Mouse (Mus musculus): ENCODE data around the gene Plekhg4.

The Plekhg4 gene

GRCm38 (mm10) chr8:105349096-105349771 is 23.8 kb upstream of the Plekhg4 start:
- no peak for DNase-seq (ENCODE audit: low spot score in 2 of 2)

- DNase-seq (ENCODE audit: low spot score in 2 of 2), result no peak
Observed at GRCm38 (mm10) chr8:105350186-105350585, 22.9 kb upstream of the Plekhg4 start.

GRCm38 (mm10) chr8:105353583-105354135 is 19.4 kb upstream of the Plekhg4 start:
- DNase-seq (ENCODE audit: low spot score in 2 of 2), result no peak

GRCm38 (mm10) chr8:105354549-105354948 is 18.5 kb upstream of the Plekhg4 start:
- no peak for DNase-seq (ENCODE audit: low spot score in 2 of 2)

- DNase-seq (ENCODE audit: low spot score in 2 of 2), result no peak
Observed at GRCm38 (mm10) chr8:105355179-105356024, 17.7 kb upstream of the Plekhg4 start.

- no peak for DNase-seq (ENCODE audit: low spot score in 2 of 2)
Observed at GRCm38 (mm10) chr8:105356681-105357080, 16.4 kb upstream of the Plekhg4 start.

GRCm38 (mm10) chr8:105359208-105359607 is 13.9 kb upstream of the Plekhg4 start:
- DNase-seq (ENCODE audit: low spot score in 2 of 2), result no peak

- DNase-seq (ENCODE audit: low spot score in 2 of 2), result no peak
Observed at GRCm38 (mm10) chr8:105359646-105360045, 13.4 kb upstream of the Plekhg4 start.

GRCm38 (mm10) chr8:105361751-105362702 is 11.0 kb upstream of the Plekhg4 start:
- DNase-seq (ENCODE audit: low spot score in 2 of 2), result no peak

- DNase-seq (ENCODE audit: low spot score in 2 of 2), result no peak
Observed at GRCm38 (mm10) chr8:105367107-105367506, 6.0 kb upstream of the Plekhg4 start.

- no peak for DNase-seq (ENCODE audit: low spot score in 2 of 2)
Observed at GRCm38 (mm10) chr8:105372473-105372872, 601 bp upstream of the Plekhg4 start.

GRCm38 (mm10) chr8:105374513-105374966 is 1.5 kb downstream of the Plekhg4 start:
- no peak for DNase-seq (ENCODE audit: low spot score in 2 of 2)

- no peak for DNase-seq (ENCODE audit: low spot score in 2 of 2)
Observed at GRCm38 (mm10) chr8:105378673-105379072, 5.6 kb downstream of the Plekhg4 start.

- DNase-seq (ENCODE audit: low spot score in 2 of 2), result no peak
Observed at GRCm38 (mm10) chr8:105380308-105380707, 7.2 kb downstream of the Plekhg4 start.

GRCm38 (mm10) chr8:105384070-105384469 is 11.0 kb downstream of the Plekhg4 start:
- no peak for DNase-seq (ENCODE audit: low spot score in 2 of 2)

- DNase-seq (ENCODE audit: low spot score in 2 of 2), result no peak
Observed at GRCm38 (mm10) chr8:105387151-105387550, 14.1 kb downstream of the Plekhg4 start.

GRCm38 (mm10) chr8:105389096-105389495 is 16.0 kb downstream of the Plekhg4 start:
- no peak for DNase-seq (ENCODE audit: low spot score in 2 of 2)

- DNase-seq (ENCODE audit: low spot score in 2 of 2), result no peak
Observed at GRCm38 (mm10) chr8:105393089-105393787, 20.2 kb downstream of the Plekhg4 start.

- no peak for DNase-seq (ENCODE audit: low spot score in 2 of 2)
Observed at GRCm38 (mm10) chr8:105393915-105394314, 20.8 kb downstream of the Plekhg4 start.

GRCm38 (mm10) chr8:105397747-105398146 is 24.7 kb downstream of the Plekhg4 start:
- DNase-seq (ENCODE audit: low spot score in 2 of 2), result no peak

- DNase-seq (ENCODE audit: low spot score in 2 of 2), result no peak
Observed at GRCm38 (mm10) chr8:105400016-105400415, 26.9 kb downstream of the Plekhg4 start.
